Mouse (Mus musculus): ENCODE results near the gene Mycbpap. TPM values are rescaled to one million over a fixed set of nuclear protein-coding genes. Genes with fewer than 3 reads are reported as not detected.
A peak's percentile ranks its signal among the peaks of the same experiment; 100 is the strongest.

Mycbpap gene
- 3.9 and 5.6 TPM in 2 replicates for total RNA-seq (2021)
- long read RNA-seq, experiment 1, partial matches to known transcripts, result 0 of 5 reads
- long read RNA-seq, experiment 1, other reads (novel, unspliced or antisense), result 1 of 5 reads
- long read RNA-seq, experiment 2, partial matches to known transcripts, result 0 of 4 reads
- long read RNA-seq, experiment 2, other reads (novel, unspliced or antisense), result 3 of 4 reads

GRCm38 (mm10) chr11:94521219-94521843, at the start of gene Mycbpap:
TSS of gene Mycbpap (minus strand) at chr11:94521742.
- peak; percentile 71 for DNase-seq

GRCm38 (mm10) chr11:94570612-94571011, 49.1 kb upstream of the Mycbpap start:
- peak; percentile 59 for DNase-seq

GRCm38 (mm10) chr11:94567326-94567725, 45.8 kb upstream of the Mycbpap start:
- DNase-seq, result no peak

- DNase-seq, result no peak
These were observed 45.0 kb upstream of the Mycbpap start for GRCm38 (mm10) chr11:94566534-94566933.

GRCm38 (mm10) chr11:94565151-94565479, 43.6 kb upstream of the Mycbpap start:
- DNase-seq, result no peak

- peak; percentile 83 for DNase-seq
These were observed 43.1 kb upstream of the Mycbpap start, which contains the start of gene Chad for GRCm38 (mm10) chr11:94564437-94565150. TSS of gene Chad (plus strand) at chr11:94565047.

- no peak for DNase-seq
These were observed 42.3 kb upstream of the Mycbpap start for GRCm38 (mm10) chr11:94563821-94564220.

GRCm38 (mm10) chr11:94563383-94563782, 41.8 kb upstream of the Mycbpap start:
- no peak for DNase-seq

- no peak for DNase-seq
These were observed 36.7 kb upstream of the Mycbpap start for GRCm38 (mm10) chr11:94558226-94558625.

GRCm38 (mm10) chr11:94550442-94550744, 28.9 kb upstream of the Mycbpap start:
- DNase-seq, result no peak

GRCm38 (mm10) chr11:94549691-94550441, 28.3 kb upstream of the Mycbpap start:
- no peak for DNase-seq

GRCm38 (mm10) chr11:94548888-94549690, 27.5 kb upstream of the Mycbpap start, which contains the start of gene Rsad1:
TSS of gene Rsad1 (minus strand) at chr11:94549255.
- peak; percentile 97 for DNase-seq

GRCm38 (mm10) chr11:94548041-94548784, 26.7 kb upstream of the Mycbpap start:
- peak; percentile 81 for DNase-seq

- no peak for DNase-seq
These were observed 25.7 kb upstream of the Mycbpap start for GRCm38 (mm10) chr11:94547271-94547670.

- DNase-seq, result no peak
These were observed 24.8 kb upstream of the Mycbpap start for GRCm38 (mm10) chr11:94546381-94546780.

- DNase-seq, result no peak
These were observed 22.9 kb upstream of the Mycbpap start for GRCm38 (mm10) chr11:94544422-94544821.

- DNase-seq, result peak; percentile 98
These were observed 22.4 kb upstream of the Mycbpap start for GRCm38 (mm10) chr11:94543932-94544331.

GRCm38 (mm10) chr11:94543344-94543743, 21.8 kb upstream of the Mycbpap start:
- DNase-seq, result no peak

- no peak for DNase-seq
These were observed 20.9 kb upstream of the Mycbpap start for GRCm38 (mm10) chr11:94542400-94542799.

- DNase-seq, result no peak
These were observed 18.2 kb upstream of the Mycbpap start for GRCm38 (mm10) chr11:94539761-94540160.

- DNase-seq, result no peak
These were observed 17.3 kb upstream of the Mycbpap start for GRCm38 (mm10) chr11:94538733-94539292.
